Mouse (Mus musculus): ENCODE results near the gene Cend1.
A peak's percentile ranks its signal among the peaks of the same experiment; 100 is the strongest.
"Not testable (repeated sequence)": the region's sequence is repeated elsewhere in the genome, so short reads cannot be mapped to it uniquely, and the experiment has no call there.

The Cend1 gene

DNA sequence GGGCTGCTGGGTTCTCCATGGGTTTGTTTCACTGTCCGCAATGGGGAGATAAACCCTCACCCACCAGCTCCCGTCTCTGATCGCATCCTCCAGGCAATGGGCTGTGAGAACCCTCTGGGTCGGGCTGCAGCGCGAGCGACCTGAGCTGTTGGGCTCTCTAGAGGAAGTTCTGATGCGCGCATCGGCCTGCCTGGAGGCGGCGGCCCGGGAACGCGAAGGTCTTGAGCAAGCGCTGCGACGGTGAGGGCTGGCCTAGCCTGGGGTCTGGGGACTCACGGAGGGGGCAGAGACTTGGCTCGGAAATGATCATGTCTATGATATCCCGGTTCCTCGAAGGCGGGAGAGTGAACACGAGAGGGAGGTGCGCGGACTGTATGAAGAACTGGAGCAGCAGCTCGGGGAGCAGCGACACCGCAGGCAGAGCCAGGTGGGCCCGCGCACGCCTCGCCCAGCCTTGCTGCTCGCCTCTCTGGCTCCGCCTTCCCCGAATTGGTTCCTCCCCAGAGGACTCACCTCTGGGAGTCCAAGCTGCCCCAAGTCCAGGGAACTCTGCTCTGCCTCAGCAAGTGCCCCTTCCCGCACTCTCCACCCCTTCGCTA is 35.4 kb upstream of the Cend1 start:
- peak; percentile 32 to 43 for DNase-seq

DNA sequence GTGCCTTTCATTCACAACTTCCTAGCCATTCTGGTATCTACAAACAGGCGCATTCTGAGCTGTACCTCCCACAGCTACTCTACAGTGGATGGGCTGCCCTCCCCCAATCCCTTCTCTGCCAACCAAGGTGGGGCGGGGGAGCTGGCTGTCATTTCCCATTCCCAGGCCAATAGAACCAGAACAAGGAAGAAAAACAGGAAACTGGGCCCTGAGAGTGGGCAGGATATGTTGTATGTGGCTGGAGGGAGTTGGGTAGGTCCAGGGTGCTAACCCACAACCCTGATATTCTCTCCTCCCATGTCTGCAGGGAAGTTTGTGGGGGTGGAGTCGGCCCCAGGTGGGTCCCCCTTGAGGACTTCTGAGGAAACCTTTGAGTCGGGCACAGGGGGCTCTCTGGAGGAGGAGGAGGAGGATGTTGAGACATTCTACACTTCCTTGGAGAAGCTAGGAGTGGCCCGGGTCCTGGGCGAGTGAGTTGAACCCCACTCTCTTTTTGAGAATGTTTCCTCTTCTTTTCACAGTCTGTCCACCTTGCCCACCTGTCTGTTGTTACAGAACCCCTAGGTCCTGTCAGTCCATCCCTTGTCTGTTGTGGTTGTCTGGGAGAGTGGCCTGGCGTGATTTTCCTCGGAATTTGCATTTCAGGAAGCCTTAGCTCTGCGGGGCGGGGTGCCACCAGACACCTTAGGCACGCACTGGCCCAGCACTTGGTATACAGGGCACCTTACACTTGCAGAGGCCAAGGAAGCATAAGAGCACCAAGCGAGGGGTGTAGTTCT is 34.7 kb upstream of the Cend1 start:
- DNase-seq: no peak

DNA sequence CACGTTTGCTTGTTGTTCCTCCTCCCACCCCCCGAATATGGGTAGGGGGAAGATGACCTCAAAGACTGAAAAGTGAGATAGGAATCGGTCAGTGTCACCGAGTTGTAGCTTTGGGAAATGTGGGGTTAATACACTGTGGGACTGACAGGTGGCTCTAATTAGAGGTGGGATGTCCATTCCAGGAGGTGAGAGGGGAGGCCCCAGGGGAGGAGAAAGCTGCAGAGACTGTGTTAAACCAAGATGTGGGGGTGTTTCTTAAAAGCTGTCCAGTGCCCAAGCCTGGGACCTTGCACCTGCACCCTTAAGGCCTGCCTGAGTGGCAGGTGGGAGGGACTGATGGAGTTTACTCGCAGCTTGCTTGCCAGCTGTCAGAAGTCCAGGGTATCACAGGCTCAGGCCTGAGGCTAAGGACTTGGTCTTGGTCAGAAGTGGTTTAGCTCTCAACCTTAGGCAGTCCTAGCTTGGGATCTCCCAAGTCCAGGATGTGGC is 33.1 kb upstream of the Cend1 start:
- no peak for DNase-seq

DNA sequence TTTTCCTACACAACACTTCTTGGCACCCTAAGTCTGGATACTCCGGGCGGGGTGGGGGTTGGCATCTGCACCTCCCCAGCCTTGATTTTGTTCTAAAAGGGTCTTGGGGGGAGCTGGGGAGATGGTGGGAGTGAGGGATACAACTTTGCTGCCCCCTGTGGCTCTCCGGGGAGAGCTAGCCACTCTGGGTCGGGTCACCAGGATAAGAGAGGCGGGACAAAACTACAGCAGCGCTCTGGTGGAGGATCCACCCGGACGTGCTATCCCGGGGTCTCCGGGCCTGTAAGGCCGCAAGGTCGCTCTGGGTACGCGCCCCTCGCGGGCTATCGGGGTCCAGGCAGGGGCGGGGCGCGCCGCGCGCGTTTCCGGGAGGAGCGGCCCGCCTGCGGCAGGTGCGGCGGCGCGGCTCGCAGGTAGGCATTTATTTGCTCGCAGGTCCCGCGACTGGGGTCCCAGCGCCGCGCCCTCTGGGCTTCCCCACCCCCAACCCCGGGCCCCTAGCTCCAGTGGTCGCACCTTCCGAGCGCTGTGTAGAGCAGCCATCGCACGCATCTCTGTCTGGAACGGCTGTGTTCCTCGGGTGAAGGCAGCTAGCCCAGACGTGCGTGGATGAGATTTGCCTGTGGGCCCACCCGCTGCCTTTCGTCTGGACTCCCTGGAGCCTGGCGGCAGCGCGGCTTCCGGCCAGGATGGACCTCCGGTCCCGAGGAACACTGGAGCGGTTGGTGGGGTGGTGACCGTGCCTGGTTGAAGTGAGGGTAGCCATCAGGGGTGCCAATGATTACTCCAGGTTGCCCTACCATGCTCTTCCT is 32.4 kb upstream of the Cend1 start:
- DNase-seq: no peak

DNA sequence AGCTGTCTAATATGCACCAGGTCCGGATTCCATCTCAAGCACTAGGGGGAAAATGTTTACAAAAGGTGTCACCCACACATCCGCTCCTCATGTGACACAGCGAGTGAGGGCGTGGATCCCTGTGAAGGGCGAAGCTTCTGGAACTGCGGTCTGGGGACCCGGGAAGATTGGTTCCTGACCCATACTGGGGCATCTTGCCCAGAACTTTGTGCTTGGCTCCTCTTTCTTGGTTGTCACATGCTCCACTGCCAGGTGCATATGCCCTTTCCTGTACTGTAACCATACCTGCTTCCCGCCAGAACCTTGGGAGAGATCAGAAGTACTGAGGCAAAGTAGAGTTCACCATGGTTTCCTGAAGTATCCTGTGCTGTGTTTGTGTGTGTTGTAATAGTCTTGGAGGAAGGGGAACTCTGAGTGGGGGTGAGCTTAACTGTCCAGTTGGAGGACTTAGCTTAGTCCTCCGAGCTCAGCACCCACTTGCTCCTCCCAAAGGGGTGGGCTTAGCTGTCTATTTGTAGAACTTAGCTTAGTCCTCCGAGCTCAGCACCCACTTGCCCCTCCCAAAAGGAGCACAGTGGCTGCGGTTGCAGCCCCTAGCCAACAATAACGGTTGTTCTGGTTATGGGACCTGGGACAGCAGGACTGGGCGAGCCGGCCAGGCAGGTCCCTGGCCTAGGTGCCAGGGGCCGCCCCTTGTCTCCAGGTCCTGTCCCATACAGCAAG is 31.3 kb upstream of the Cend1 start, which contains the start of gene Cracr2b:
Gene Cracr2b (plus strand): TSS at position 704 of the 723 bp plus-strand sequence.
- no peak for DNase-seq

DNA sequence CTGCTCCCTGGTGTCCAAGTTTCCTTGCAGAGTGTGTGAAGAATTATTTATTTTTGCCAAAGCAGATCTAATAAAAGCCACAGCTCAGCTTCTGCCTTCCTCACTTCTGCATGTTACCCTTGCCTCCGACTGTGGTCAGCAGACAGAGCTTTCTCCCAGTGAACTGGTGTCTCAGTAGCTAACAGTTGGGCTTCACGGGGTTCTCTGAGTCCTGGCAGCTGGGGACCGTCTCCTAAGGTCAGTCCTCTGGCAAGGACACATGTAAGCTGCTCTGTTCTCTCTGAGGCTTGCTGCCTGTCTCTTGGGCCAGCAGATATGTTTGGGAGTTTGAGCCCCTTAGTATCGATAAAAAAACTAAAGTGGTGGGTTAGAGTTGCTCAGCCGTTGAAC is 30.7 kb upstream of the Cend1 start:
- no peak for DNase-seq

DNA sequence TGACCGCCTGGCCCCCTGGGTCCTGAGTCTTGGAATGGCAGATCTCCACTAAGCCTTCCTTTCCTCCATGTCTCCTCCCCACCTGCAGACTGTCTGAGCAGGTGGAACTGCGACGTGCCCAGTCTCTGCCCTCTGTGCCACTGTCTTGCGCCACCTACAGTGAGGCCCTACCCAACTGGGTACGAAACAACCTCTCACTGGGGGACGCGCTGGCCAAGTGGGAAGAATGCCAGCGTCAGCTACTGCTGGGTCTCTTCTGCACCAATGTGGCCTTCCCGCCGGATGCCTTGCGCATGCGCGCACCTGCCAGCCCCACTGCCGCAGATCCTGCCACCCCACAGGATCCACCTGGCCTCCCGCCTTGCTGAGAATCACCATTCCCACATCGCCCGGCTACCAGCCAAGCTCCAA is 30.0 kb upstream of the Cend1 start:
- DNase-seq: peak in 1 of 2 experiments; percentile 8

DNA sequence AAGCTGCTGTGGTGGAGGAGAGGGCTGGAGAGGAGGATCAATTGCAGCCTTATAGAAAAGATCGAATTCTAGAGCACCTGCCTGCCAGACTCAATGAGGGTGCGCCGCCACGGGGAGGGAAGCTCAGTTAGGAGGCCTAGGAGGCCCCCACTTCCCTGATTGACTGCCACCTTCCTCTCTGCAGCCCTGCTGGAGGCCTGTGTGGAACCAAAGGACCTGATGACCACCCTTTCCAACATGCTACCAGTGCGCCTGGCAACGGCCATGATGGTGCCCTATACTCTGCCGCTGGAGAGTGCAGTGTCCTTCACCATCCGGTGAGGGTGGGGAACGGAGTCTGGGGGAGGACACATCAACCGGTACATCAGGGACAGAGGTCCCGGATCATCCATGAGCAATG is 29.4 kb upstream of the Cend1 start:
- no peak for DNase-seq

DNA sequence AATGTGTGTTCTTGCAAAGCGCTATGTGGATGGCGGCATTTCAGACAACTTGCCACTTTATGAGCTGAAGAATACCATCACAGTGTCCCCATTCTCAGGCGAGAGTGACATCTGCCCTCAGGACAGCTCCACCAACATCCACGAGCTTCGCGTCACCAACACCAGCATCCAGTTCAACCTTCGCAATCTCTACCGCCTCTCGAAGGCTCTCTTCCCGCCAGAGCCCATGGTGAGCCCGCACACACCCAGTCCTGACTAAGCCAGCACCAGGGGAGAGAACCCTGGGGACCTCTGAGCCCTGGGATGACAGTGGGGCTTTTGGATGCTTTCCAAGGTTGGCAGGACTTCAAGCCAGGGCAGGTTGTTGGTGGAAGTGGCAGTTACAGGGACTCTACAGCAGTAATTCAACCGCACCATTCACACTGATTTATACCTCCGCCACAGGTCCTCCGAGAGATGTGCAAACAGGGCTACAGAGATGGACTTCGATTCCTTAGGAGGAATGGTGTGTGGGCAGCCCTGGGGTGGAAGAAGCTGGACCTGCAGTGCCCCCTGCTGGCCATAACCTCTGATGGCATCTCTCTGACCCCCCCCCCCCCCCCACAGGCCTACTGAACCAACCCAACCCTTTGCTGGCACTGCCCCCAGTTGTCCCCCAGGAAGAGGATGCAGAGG is 28.8 kb upstream of the Cend1 start:
- DNase-seq: peak; percentile 30 to 66

DNA sequence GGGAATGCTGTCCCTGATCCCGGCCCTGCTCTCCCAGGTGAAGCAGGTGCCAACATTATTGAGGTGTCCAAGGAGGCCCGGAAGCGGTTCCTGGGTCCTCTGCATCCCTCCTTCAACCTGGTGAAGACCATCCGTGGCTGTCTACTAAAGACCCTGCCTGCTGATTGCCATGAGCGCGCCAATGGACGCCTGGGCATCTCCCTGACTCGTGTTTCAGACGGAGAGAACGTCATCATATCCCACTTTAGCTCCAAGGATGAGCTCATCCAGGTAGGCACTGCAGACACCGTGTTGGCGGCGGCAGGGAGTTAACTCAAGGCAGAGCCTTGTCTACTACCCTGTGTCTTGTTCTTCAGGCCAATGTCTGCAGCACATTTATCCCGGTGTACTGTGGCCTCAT is 27.9 kb upstream of the Cend1 start:
- no peak for DNase-seq

DNA sequence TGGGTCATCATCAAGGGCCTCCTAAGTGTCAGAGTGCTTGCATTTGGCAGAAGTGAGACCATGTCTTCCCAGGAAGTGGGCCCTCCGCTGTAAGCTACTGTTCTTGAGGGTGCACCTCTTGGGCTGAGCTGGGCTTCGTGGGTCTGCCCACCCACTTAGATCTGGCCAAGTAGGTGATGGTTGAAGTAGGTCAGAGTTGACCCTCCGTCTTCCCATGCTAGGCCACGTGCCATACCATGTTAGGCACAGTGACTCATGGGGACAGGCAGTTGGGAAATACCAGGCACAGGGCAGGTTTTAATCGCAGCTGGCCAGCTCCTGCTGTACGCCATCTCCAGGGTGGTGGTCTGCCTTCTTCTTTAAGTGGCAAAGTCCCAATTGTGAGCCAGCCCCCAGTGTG is 27.4 kb upstream of the Cend1 start:
- no peak for DNase-seq

DNA sequence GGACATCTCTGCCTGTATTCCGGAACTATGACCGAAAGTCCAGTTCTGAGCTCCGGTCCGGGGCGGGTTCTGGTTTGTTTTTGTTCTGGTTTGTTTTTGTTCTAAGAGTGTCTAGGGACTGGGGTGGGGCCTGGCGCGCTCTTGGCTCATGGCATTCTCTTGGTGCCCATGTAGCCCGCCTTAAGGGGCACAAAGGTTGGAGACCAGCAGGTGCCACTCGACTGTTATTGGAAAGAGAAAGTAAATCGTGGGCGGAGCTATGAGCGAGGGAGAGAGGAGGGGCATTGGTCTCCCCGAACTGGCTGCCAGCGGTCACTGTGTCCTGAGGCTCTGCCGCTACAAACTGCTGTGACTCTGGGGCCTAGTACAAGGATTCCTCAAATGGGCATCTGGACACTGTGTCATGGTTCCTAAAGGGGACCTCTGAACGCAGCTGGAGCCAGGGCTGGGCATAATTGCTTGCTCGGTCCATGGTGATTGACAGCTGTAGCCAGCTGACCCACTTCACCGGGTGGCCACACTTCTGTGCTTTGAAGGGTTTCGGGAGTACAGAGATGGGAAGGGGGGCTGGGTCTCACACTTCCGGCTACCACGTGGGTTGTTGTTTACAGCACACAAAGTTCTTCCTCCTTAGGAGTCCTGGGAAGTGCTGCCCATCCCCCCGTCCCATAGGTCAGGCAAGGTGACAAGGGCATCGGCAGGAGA is 26.5 kb upstream of the Cend1 start:
- peak; percentile 51 to 64 for DNase-seq

DNA sequence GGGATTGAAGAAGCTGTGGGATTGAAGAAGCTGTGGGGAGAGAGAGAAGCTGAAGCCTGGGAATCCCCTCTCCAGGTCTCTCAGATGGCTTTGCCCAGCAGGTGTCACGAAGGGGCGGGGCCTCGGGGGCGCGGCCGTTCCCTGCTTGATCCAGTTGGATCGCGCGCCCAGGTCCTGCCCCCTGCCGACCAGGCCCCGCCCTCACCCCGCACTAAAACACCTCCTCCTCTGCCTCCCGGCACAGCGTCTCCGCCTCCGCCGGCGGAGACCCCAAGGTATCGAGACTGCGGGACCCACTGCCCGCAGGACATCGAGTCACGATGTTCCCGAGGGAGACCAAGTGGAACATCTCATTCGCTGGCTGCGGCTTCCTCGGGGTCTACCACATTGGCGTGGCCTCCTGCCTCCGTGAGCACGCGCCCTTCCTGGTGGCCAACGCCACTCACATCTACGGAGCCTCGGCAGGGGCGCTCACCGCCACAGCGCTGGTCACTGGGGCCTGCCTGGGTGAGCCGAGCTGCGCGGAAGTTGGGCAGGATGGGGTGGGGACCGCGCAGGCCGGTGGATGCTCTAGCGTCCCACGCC is 25.8 kb upstream of the Cend1 start, which contains the start of gene Pnpla2:
Gene Pnpla2 (plus strand): TSS at position 232 of the 585 bp plus-strand sequence.
- DNase-seq: peak; percentile 91 to 97

DNA sequence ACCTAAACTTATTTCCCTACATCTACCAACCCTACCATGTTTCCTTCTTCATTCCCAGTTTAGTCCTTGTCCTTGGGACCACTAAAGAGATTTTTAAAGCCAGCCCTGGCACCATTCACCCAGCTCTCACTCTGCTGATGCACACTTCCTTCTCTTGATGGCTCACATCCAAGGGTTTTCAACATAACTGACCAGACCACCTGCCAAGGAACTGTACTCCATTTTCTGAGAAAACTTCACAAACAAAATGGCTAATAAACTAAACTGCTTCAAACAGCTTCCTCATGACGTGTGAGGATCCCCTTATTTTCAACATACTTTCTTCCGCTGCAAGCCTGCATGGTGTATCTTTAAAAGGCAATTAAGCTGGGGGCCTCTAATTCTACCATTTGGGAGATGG is 24.3 kb upstream of the Cend1 start:
- DNase-seq: no peak

DNA sequence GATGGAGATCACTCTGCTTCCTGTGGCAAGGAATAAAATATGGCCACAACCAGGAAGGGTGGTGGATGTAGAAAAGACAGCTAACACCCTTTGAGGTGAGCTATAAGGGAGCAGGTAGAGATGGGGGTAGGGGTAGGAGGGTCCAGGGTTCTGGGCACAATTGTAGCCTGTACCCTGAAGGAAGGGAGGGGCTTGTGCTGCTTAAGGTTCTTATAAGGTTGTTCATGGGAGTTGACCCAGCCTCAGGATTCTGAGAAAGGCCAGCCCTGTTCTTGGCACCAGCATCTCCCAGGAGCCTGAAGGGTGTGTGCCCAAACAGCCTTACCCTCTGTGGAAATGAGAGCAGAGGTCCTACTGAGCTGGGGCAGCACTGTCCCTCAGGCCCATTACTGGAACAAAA is 22.6 kb upstream of the Cend1 start:
- no peak for DNase-seq

DNA sequence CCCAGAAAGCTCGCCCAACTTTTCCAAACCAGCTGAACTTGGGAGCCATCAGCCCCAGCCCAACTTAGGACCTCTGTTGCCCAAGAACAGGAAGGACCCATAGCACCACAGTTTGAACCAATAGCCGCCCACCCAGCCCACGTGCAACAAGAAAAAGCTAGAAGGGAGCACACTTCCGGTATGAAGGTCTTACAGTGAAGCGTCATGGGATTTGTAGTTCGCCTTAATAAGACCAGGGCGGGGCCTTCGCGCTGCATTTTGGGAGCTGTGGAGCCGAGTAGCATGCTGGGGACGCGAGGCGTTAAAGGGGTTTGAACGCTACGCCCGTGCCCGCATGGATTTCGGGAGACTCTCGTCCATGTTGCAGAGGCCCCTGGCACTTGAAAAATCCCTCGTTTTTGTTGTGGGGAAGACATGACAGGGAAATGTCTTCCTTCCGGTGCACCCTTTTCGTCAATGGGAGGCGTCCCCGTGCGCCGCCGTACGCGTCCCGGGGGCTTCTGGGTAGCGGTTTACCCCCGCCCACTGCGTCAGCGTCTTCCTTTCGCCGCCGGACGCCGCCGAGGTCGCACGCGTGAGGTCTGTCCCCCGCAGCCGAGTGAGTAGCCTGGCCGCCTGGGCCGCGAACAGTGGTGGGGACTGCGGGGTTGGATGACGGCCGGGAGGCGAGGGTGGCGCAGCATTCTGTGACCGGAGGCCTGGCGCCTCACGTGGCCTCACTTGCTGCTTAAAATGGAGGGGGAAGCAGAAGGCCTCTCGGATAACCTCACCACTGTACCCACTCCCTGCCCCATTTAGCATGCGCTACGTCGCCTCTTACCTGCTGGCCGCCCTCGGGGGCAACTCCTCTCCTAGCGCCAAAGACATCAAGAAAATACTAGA is 18.1 kb upstream of the Cend1 start, which contains the start of gene Rplp2:
Gene Rplp2 (plus strand): TSS at position 261 of the 882 bp plus-strand sequence.
- DNase-seq: peak; percentile 89 to 94

DNA sequence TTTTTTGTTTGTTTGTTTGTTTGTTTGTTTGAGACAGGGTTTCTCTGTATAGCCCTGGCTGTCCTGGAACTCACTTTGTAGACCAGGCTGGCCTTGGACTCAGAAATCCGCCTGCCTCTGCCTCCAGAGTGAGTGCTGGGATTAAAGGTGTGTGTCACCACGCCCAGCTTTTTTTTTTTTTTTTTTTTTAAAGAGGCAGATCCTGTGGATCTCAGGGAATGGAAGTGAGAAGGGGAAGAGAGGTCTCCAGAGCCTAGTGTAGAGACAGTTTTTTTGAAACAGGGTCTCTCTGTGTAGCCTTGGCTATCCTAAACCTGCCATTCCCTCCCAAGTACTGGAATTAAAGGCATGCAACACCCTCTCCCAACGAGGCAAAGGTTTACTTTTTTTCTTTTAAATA is 17.1 kb upstream of the Cend1 start:
- not testable (repeated sequence) for DNase-seq

DNA sequence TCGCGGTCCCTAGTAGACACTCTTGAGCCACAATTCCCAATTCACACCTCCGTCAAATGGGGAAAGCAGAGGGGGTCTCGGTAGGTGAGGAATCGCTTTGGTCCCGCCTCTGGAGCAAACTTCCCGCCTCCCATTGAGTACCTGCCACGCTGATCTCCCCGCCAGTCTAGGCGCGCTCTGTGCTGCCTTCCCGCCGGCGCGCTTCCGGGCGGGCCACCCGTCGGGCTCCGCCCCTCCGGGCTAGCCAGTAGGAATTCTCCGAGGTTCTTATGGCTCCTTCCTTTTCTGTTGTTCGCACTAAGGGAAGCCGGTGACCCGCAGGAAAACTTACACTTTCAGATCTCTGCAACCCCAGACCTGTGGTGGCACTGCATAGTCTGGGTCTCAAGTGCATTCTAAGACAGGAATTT is 14.5 kb upstream of the Cend1 start, which contains the start of gene Pidd1:
Gene Pidd1 (minus strand): TSS at position 198 of the 410 bp plus-strand sequence.
- peak; percentile 26 to 44 for DNase-seq

DNA sequence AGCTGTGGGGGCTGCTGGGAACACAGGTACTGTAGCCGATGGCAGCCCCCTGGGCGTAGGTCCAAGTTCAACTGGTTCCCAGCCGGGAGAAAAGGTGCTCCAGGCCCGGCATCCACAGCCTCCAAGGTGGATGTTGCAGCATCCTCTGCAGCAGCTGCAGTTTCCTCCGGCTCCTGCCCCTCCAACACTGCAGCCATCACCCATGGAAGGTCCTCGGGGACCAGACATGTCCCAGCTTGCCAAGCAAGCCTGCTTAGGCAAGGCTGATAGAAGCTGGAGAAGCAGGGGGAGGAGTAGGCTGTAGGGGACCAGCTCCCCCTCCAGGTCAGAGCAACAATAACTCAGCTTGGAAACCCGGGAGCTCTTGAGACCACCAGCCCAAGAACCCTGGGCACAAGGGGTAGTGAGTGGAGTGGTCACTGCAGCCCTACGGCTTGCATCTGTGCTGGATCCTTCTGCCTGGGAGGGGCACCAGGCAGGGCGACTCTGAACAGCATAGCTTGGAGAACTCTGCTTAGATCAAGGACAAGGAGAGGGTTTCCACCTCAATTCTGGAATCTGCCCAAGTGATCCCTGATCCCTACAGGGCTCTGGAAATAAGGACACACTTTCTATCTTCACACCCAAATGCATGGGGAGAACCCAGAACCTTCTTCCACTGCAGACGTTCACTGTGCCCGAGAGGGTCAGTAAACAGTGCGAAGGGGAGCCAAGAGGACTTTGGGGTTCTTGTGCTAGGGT is 14.0 kb upstream of the Cend1 start:
- DNase-seq: no peak
